Mouse (Mus musculus) adrenal gland, postnatal 36 days (tissue): Measurements from ENCODE around the gene Fank1. TPM values are rescaled to one million over a fixed set of nuclear protein-coding genes. Genes with fewer than 3 reads are reported as not detected.

ENCODE experiments used
- DNase-seq, 2 experiments: peaks; one replicate each; pipeline ENCODE4 v3.0.0; 2021; ENCODE audit warnings: mixed read lengths in 1 of 2
- long read RNA-seq, 2 experiments: library from polyadenylated mRNA; stranded (forward); transcript quantifications; one replicate each; pipeline ENCODE4 v2.0.0; 2021; ENCODE audit warnings: borderline sequencing depth in 2 of 2
- total RNA-seq, 2 experiments: library from RNA; stranded (reverse); gene quantifications; 2 replicates each; pipeline ENCODE4 v1.2.3; 2021

The Fank1 gene
- total RNA-seq: under 1 TPM in 1 of 2 experiments, not detected in 1; 0.50 TPM
- long read RNA-seq, experiment 1: 0 reads
- long read RNA-seq, experiment 2, partial matches to known transcripts: 0 of 1 reads
- long read RNA-seq, experiment 2, other reads (novel, unspliced or antisense): 0 of 1 reads

DNA sequence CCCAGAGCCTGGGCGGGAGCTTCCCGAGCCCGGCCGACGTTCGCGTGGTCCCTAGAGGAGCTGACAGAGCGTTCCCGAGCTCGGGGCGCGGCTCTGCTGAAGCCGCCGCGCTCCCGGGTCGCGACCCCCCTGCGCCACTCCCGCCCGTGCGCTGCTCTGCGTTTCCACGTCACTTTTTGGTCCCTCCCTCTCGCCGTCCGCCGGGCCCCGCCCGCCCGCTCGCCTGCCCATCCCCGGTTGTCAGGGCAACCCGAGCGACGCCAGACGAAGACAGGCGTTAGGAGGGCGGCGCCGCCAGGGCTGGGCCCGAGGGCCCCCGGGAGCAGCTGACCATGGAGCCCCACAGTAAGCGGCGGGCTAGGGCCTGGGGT lies at the start of gene Fank1:
Gene Fank1 (plus strand): TSS at position 236 of the 371 bp plus-strand sequence.
- DNase-seq: peak; percentile 93 to 96

DNA sequence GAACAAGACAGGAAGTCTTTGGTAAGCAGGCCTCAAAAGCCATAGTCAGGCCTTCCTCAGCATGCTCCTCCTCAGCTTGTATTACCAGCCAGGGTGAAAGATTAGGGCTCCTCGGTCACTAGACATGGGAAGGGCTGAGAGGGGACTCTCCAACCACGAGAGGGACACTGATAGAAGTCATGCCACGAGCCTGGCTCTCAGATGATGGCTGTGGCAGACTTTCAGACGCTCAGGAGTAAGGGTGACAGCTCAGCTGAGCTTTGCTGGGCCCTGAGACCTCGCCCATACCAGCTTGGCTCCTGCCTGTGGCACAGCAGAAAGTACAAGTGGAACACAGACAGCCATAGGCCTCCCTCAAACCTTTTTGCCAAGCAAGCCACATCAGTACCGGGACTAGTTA lies 49.6 kb upstream of the Fank1 start:
- no peak for DNase-seq

DNA sequence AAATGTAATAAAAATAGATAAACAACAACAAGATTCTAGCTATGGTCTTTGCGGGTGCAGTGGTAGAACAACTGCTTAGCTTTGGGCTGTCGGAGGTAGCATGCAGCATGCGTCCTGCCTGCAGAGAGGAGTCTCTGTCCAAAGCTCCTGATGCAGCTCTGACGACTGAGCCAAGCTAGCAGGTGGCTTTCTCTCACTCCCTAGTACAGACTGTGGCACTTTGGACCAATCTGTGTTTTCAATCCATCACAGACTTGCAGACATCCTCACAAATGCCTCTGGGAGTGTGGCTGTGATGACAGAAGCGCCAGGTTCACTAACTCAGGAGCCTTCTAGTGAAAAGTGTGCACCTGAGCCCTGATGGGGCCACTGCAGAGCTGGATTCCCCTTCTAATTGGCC lies 47.3 kb upstream of the Fank1 start:
- no peak for DNase-seq

- peak; percentile 60 to 67 for DNase-seq
Measured at GRCm38 (mm10) chr7:133730324-133731191, 46.1 kb upstream of the Fank1 start.

GRCm38 (mm10) chr7:133731971-133732645 lies 44.6 kb upstream of the Fank1 start:
- no peak for DNase-seq

DNA sequence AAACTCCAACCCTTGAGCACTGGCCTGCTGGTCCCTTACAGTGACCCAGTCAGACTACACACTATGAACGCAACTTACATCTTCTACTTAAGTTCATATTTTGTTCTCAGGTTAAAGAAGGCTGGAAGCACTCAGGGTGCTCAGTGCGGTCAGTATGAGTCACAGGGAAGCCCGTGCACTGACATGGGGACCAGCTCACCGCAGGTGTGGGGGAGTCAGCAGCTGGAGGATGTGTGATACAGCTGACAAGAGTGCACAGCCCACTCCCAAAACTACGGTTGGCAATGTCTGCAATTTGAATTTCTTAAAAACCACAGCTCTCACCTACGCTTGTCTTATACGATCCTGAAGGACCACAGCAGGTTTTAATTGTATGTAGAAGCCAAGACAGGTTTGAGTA lies 36.1 kb upstream of the Fank1 start:
- no peak for DNase-seq

- no peak for DNase-seq
Measured at GRCm38 (mm10) chr7:133742530-133743325, 33.9 kb upstream of the Fank1 start.

DNA sequence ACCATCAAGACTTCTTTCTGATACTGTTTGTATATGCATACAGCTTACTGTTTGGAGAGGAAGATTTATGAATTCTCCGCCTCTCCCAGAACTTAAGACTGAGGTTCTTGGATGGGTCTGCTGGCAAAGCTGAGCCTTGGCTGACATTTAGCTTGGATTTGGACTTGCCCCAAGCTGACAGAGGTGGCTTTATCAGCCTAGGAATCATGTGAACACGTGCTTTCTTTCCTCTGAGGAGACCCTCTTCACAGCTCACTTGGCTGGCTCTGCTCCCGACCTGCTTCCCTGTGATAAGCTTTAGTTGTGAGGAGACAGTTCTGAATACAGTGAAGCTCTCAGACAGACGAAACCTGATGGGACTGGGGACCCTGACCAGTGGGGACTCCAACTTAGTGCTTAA lies 33.0 kb upstream of the Fank1 start:
- peak; percentile 35 to 47 for DNase-seq

GRCm38 (mm10) chr7:133744209-133744608 lies 32.5 kb upstream of the Fank1 start:
- DNase-seq: no peak

DNA sequence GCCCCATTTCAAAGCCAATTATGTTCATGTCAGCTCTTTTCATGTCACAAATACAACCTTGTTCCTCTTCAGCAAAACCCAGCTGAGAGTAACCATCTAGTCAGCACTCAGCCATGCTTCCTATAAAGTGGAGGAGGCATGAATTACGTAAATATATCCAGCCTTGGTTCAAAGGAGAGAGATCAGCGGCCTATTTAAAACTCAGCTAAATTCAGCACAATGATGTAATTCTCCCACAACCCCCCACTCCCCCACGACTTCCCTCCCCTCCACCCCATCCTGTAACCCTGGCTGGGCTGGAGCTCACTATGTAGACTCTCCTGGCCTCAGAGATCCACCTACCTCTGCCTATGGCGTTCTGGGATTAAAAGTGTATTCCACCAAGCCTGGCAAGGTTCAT lies 32.0 kb upstream of the Fank1 start:
- no peak for DNase-seq

DNA sequence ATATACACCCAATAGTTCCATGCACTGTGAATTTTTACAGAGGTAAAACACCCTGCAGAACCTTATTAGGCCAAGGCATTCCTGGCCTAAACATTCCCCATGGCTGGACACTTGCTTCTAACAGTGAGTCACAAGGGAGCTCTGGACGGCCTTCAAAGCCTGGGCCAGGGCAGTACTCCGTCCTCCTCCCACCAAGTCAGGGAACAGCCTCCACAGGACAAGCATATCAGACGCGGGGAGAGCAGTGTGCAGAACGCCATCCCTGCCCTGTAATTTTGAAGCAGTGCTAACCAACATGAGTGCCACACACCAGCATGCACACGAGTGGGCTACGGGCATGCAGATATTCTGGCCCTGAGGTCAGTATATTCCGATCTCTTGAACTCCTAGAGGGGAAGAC lies 29.3 kb upstream of the Fank1 start:
- DNase-seq: peak; percentile 76 to 81

GRCm38 (mm10) chr7:133748753-133749152 lies 27.9 kb upstream of the Fank1 start:
- no peak for DNase-seq

GRCm38 (mm10) chr7:133750666-133751065 lies 26.0 kb upstream of the Fank1 start:
- DNase-seq: no peak

DNA sequence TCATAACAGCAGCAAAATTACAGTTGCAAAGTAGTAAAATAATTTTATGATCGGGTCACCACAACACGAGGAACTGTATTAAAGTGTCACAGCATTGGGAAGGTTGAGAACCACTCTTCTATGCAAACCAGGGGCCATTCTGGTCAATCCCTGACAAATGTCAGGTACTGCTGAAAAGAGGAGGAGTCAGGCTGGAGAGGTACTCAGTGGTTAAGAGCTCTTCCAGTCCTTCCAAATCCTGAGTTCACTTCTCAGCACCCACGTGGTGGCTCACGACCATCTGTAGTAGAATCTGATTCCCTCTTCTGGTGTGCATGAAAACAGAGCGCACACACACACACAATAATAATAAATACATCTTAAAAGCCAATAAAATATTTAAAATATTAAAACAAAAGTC lies 25.5 kb upstream of the Fank1 start:
- no peak for DNase-seq

DNA sequence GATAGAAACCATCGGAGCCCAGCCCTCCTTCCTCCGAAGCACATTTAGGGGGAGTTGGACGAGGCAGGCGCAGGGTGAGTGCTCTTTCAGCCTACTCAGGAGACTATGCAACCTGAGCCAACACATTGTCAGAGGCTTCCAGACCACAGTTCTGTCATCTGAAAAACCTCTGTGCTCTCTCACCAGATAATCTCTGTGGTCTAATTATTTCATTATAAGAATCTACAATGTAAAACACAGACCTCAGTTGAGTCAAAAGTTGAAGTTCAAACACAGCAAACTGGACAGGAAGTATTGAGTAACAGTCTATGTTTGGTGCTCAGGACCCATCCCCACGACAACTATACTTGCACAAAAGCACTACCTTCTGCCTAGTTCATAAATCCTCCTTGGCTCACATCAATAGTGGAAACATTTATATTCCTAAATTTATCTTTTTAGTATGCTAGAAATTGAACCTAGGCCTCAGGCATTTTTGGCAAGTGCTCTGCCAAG lies 18.7 kb upstream of the Fank1 start:
- DNase-seq: no peak

GRCm38 (mm10) chr7:133758716-133759115 lies 17.9 kb upstream of the Fank1 start:
- DNase-seq: no peak

DNA sequence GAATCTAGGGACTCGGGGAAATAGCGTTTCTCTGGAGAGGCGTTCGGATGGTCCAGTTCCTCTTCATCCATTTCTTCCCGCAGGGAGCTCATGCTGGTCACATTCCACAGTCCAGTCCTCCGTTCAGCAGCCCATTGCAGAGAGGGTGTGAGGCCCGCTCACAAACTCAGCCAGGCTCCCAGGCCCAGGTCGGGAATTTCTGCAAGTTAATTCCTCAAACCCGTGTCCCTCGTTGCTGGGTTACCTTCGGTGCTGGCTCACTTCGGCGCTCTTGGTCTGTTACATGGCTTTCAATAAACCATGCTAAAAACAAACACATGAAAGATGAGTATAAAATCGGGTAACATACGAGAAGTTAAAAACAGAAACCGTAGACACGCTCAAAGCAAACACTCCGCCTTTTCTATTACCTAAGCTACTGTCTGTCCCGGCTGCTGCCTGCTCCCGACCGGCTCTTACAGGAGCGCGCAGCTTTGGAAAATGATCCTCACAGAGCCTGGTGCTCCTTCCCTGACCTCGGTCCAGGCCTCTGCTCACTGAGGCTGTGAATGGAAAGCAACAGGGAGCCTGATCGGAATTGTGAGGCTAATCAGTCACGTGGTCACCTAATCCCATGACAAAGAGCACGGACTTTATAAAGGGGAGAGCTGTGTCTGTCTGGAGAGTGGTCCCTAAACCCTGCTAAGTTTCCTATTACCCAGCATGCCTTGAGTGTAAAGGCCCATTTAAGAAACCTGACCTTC lies 16.9 kb upstream of the Fank1 start:
- DNase-seq: no peak

- no peak for DNase-seq
Measured at GRCm38 (mm10) chr7:133762696-133763095, 14.0 kb upstream of the Fank1 start.

GRCm38 (mm10) chr7:133764425-133764824 lies 12.2 kb upstream of the Fank1 start:
- DNase-seq: no peak

DNA sequence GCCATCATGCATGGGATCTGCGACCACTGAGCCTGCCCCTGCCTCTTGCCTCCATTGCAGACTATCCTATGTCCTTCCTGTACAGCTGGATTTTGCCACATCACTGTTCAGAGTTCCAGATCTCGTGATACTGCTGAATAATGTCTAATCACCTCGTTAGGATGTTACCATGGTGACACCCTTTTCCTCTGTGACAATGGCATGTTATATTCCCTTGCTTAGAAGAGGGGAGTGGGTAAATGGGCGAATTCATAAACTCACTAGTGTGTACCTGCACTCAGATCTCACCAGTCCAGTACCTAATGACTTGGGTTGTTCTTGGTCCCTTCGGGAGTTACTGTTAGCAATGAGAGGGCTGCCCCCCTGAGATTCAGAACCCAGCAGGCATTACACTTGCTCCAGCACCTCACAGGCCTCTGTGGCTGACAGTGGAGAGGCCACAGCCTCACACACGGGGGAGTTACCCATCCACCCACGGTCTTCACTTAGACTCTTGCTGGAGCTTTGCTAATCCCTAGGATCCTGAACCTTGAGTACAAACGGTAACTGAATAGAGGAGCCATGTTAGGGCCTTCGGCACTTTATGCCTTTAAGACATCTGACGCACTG lies 11.3 kb upstream of the Fank1 start:
- DNase-seq: no peak

- DNase-seq: peak; percentile 64 to 75
Measured at GRCm38 (mm10) chr7:133765849-133766243, 10.8 kb upstream of the Fank1 start.
